Mouse (Mus musculus): Measurements from ENCODE around the gene Mlx.
A peak's percentile ranks its signal among the peaks of the same experiment; 100 is the strongest.

GRCm38 (mm10) chr11:101115564-101115963 is 28.5 kb downstream of the Mlx start:
- TF ChIP-seq CTCF (conservative IDR thresholded peaks at IDR 0.05 in 1 of 2, IDR thresholded peaks at IDR 0.05 in 1 of 2; ENCODE audit: low read depth in 2 of 2, low read length in 2 of 2) (no peak), POLR2A (IDR thresholded peaks at IDR 0.05; ENCODE audit: low read depth, low read length) (no peak), CHD2 (IDR thresholded peaks at IDR 0.05; ENCODE audit: low read length) (no peak), BHLHE40 (IDR thresholded peaks at IDR 0.05; ENCODE audit: low read depth, low read length) (peak; percentile 98)
